Mouse (Mus musculus) midbrain, postnatal 0 days (tissue): ENCODE data around the gene Aup1. TPM values are rescaled to one million over a fixed set of nuclear protein-coding genes. Genes with fewer than 3 reads are reported as not detected.

Experiments
- ATAC-seq: fragments of 200-750 bp; cut with Nextera tagmentation; 2 replicates; pipeline ENCODE4 v1.8.0; 2017; ENCODE audit warnings: moderate number of reproducible peaks, mild to moderate bottlenecking, moderate TSS enrichment, moderate library complexity; ENCODE audit not compliant: low FRiP score
- DNase-seq: peaks from one replicate; pipeline ENCODE4 v3.0.0-alpha.2; 2015; ENCODE audit warnings: low spot score
- H3K27ac ChIP-seq: fragments of 300-500 bp; sonication (generic); 2 replicates; pipeline ENCODE4 v1.5.1; 2014; ENCODE audit warnings: low read depth, mild to moderate bottlenecking, low read length, mixed read lengths
- H3K27me3 ChIP-seq: fragments of 300-500 bp; sonication (generic); 2 replicates; pipeline ENCODE4 v1.6.1; 2014; ENCODE audit warnings: low read length, control low read depth, mixed read lengths; ENCODE audit not compliant: insufficient read depth
- H3K36me3 ChIP-seq: fragments of 300-500 bp; sonication (generic); 2 replicates; pipeline ENCODE4 v1.6.1; 2014; ENCODE audit warnings: low read length, control low read depth, mixed read lengths; ENCODE audit not compliant: insufficient read depth
- H3K4me1 ChIP-seq: fragments of 300-500 bp; sonication (generic); 2 replicates; pipeline ENCODE4 v1.6.1; 2014; ENCODE audit warnings: mild to moderate bottlenecking, control low read depth, antibody characterized with exemption, low read length, mixed read lengths; ENCODE audit not compliant: insufficient read depth
- H3K4me2 ChIP-seq: fragments of 300-500 bp; sonication (generic); 2 replicates; pipeline ENCODE4 v1.6.1; 2014; ENCODE audit warnings: low read depth, mild to moderate bottlenecking, low read length, mixed read lengths; ENCODE audit not compliant: poor library complexity, severe bottlenecking
- H3K4me3 ChIP-seq: fragments of 300-500 bp; sonication (generic); 2 replicates; pipeline ENCODE4 v1.5.1; 2014; ENCODE audit warnings: low read depth, mild to moderate bottlenecking, low read length, moderate library complexity
- H3K9ac ChIP-seq: fragments of 300-500 bp; sonication (generic); replicated peaks from 2 replicates; pipeline ENCODE4 v1.6.1; 2014; ENCODE audit warnings: mild to moderate bottlenecking, low read length, moderate library complexity, mixed read lengths; ENCODE audit not compliant: poor library complexity, severe bottlenecking
- H3K9me3 ChIP-seq: fragments of 300-500 bp; sonication (generic); 2 replicates; pipeline ENCODE4 v1.6.1; 2016; ENCODE audit warnings: low read length, control low read depth
- CTCF ChIP-seq: IDR thresholded peaks from 2 replicates; pipeline ENCODE4 v1.5.1; 2016; ENCODE audit warnings: antibody characterized with exemption, mild to moderate bottlenecking
- WGBS: fragments of 180-500 bp; shearing (Covaris S2); extraction: QIAGEN DNeasy Blood & Tissue Kit; methylation state at CpG from one replicate; pipeline ENCODE4 v1.1.7; 2014; 5-methylcytosine and 5-hydroxymethylcytosine counted together
- polyA plus RNA-seq: library from polyadenylated mRNA; unstranded; fragments of >200 nt; fragmentation: Nextera tagmentation; extraction: Ambion mirVana; gene quantifications from 2 replicates; pipeline ENCODE4 v1.2.1, GENCODE M21; 2015
- total RNA-seq: library from RNA; depleted of rRNA; stranded (reverse); fragments of >200 nt; gene quantifications from 2 replicates; pipeline ENCODE4 v1.2.3, GENCODE M21; 2014

The Aup1 gene
- total and polyA plus RNA-seq, 2 experiments from 2014 or later = 130 to 190 TPM

GRCm38 (mm10) chr6:83040601-83041000 lies 13.7 kb upstream of the Aup1 start:
- no peak for TF ChIP-seq CTCF
- H3K9ac ChIP-seq = no peak overlapping the region
- H3K4me2 ChIP-seq = no peak overlapping the region
- H3K27me3 ChIP-seq = no peaks in the 10 kb centered on the region
- no peaks in the 10 kb centered on the region for H3K9me3 ChIP-seq
- H3K4me3 ChIP-seq = no peak overlapping the region
- WGBS = 77% methylated on average over 5 of the region's 5 CpGs
- ATAC-seq = no peak
- H3K4me1 ChIP-seq = 0 out of 2 replicates have a peak, but pooled peaks cover 5% of the 10 kb centered on the region
- H3K27ac ChIP-seq = no peak overlapping the region
- DNase-seq = no peak
- H3K36me3 ChIP-seq = no peaks in the 10 kb centered on the region

- ATAC-seq = no peak
- TF ChIP-seq CTCF = no peak
These were observed 10.8 kb upstream of the Aup1 start for GRCm38 (mm10) chr6:83043561-83043960.

GRCm38 (mm10) chr6:83043993-83044392 lies 10.3 kb upstream of the Aup1 start:
- DNase-seq (no peak), ATAC-seq (no peak)
- Histone ChIP-seq H3K9me3 (no peaks in the 10 kb centered on the region), H3K27ac (no peak overlapping the region), H3K27me3 (no peaks in the 10 kb centered on the region), H3K4me2 (no peak overlapping the region), H3K4me1 (no peaks in the 10 kb centered on the region), H3K9ac (no peak overlapping the region), H3K4me3 (no peak overlapping the region), H3K36me3 (no peaks in the 10 kb centered on the region)
- no peak for TF ChIP-seq CTCF
- WGBS = 87% methylated on average over 5 of the region's 5 CpGs

More at GRCm38 (mm10) chr6:83043561-83043960, 10.8 kb upstream of the Aup1 start:
- no peak for DNase-seq
- Histone ChIP-seq H3K27ac (no peak overlapping the region), H3K9ac (no peak overlapping the region), H3K9me3 (no peaks in the 10 kb centered on the region), H3K4me3 (no peak overlapping the region), H3K4me2 (no peak overlapping the region), H3K36me3 (no peaks in the 10 kb centered on the region), H3K4me1 (0 out of 2 replicates have a peak, but pooled peaks cover 3% of the 10 kb centered on the region), H3K27me3 (no peaks in the 10 kb centered on the region)
- 65% methylated on average over 6 of the region's 6 CpGs for WGBS

GRCm38 (mm10) chr6:83044742-83045141 lies 9.6 kb upstream of the Aup1 start:
- Histone ChIP-seq H3K27me3 (no peaks in the 10 kb centered on the region), H3K4me2 (no peak overlapping the region), H3K9ac (no peak overlapping the region), H3K9me3 (no peaks in the 10 kb centered on the region), H3K36me3 (no peaks in the 10 kb centered on the region), H3K4me3 (no peak overlapping the region), H3K27ac (no peak overlapping the region), H3K4me1 (no peaks in the 10 kb centered on the region)
- no peak for ATAC-seq
- 79% methylated on average over 9 of the region's 9 CpGs for WGBS
- no peak for DNase-seq
- no peak for TF ChIP-seq CTCF

GRCm38 (mm10) chr6:83049367-83049766 lies 5.0 kb upstream of the Aup1 start:
- no peak overlapping the region for H3K4me2 ChIP-seq
- no peak for ATAC-seq
- H3K9me3 ChIP-seq = no peaks in the 10 kb centered on the region
- H3K4me1 ChIP-seq = no peaks in the 10 kb centered on the region
- H3K4me3 ChIP-seq = no peak overlapping the region
- no peak for DNase-seq
- 0 out of 2 replicates have a peak, but pooled peaks cover 5% of the 10 kb centered on the region for H3K36me3 ChIP-seq
- H3K27me3 ChIP-seq = no peaks in the 10 kb centered on the region
- H3K9ac ChIP-seq = no peak overlapping the region
- WGBS = 70% methylated on average over 10 of the region's 10 CpGs
- H3K27ac ChIP-seq = no peak overlapping the region
- no peak for TF ChIP-seq CTCF

GRCm38 (mm10) chr6:83053136-83053960 lies 973 bp upstream of the Aup1 start:
- Histone ChIP-seq H3K27ac (peak overlapping the region; percentile 89), H3K9me3 (no peaks in the 10 kb centered on the region), H3K9ac (peak overlapping the region; percentile 79), H3K4me3 (peak overlapping the region; percentile 84), H3K36me3 (peaks cover 13% of the 10 kb centered on the region), H3K4me2 (peak overlapping the region; percentile 90), H3K4me1 (peaks cover 10% of the 10 kb centered on the region), H3K27me3 (no peaks in the 10 kb centered on the region)
- TF ChIP-seq CTCF = no peak
- DNase-seq (peak; percentile 39), ATAC-seq (peak; percentile 18; the same call in 1 of the 2 replicates)
- WGBS = under 1% methylated on average over 26 of the region's 26 CpGs
